Mouse (Mus musculus) 3134 (cell line): ENCODE measurements around the gene Wwox.

ENCODE experiments used
- DNase-seq: peaks from one replicate; pipeline ENCODE4 v3.0.0-alpha.2; 2011; ENCODE audit warnings: low spot score; ENCODE audit not compliant: insufficient read length; ENCODE audit errors: extremely low read depth

Wwox gene

GRCm38 (mm10) chr8:115186121-115186811 lies 746.8 kb downstream of the Wwox start:
- DNase-seq, result no peak

GRCm38 (mm10) chr8:115186882-115187281 lies 747.4 kb downstream of the Wwox start:
- DNase-seq, result no peak

- no peak for DNase-seq
Measured at GRCm38 (mm10) chr8:115188446-115188845, 749.0 kb downstream of the Wwox start.

GRCm38 (mm10) chr8:115189836-115190235 lies 750.4 kb downstream of the Wwox start:
- DNase-seq, result no peak

- no peak for DNase-seq
Measured at GRCm38 (mm10) chr8:115193767-115194166, 754.3 kb downstream of the Wwox start.

GRCm38 (mm10) chr8:115195334-115195733 lies 755.9 kb downstream of the Wwox start:
- DNase-seq, result no peak

GRCm38 (mm10) chr8:115196859-115197258 lies 757.4 kb downstream of the Wwox start:
- no peak for DNase-seq

GRCm38 (mm10) chr8:115199204-115199603 lies 759.7 kb downstream of the Wwox start:
- no peak for DNase-seq

GRCm38 (mm10) chr8:115199616-115200150 lies 760.2 kb downstream of the Wwox start:
- DNase-seq, result no peak

- no peak for DNase-seq
Measured at GRCm38 (mm10) chr8:115201726-115202125, 762.3 kb downstream of the Wwox start.

- no peak for DNase-seq
Measured at GRCm38 (mm10) chr8:115207480-115207879, 768.0 kb downstream of the Wwox start.

- no peak for DNase-seq
Measured at GRCm38 (mm10) chr8:115208415-115209192, 769.1 kb downstream of the Wwox start.

- no peak for DNase-seq
Measured at GRCm38 (mm10) chr8:115210014-115210413, 770.6 kb downstream of the Wwox start.

- DNase-seq, result no peak
Measured at GRCm38 (mm10) chr8:115213126-115213525, 773.7 kb downstream of the Wwox start.

- DNase-seq, result no peak
Measured at GRCm38 (mm10) chr8:115214870-115215269, 775.4 kb downstream of the Wwox start.

- DNase-seq, result no peak
Measured at GRCm38 (mm10) chr8:115216801-115217200, 777.3 kb downstream of the Wwox start.

GRCm38 (mm10) chr8:115222545-115222944 lies 783.1 kb downstream of the Wwox start:
- DNase-seq, result no peak

GRCm38 (mm10) chr8:115226781-115227583 lies 787.5 kb downstream of the Wwox start:
- no peak for DNase-seq

- no peak for DNase-seq
Measured at GRCm38 (mm10) chr8:115228903-115229302, 789.4 kb downstream of the Wwox start.

- no peak for DNase-seq
Measured at GRCm38 (mm10) chr8:115234068-115234467, 794.6 kb downstream of the Wwox start.

- no peak for DNase-seq
Measured at GRCm38 (mm10) chr8:115237596-115237995, 798.1 kb downstream of the Wwox start.
